Mouse (Mus musculus) heart, postnatal 10 days (tissue): ENCODE results near the gene Mafb. TPM values are rescaled to one million over a fixed set of nuclear protein-coding genes. Genes with fewer than 3 reads are reported as not detected.
A peak's percentile ranks its signal among the peaks of the same experiment; 100 is the strongest.

ENCODE experiments used
- DNase-seq, 2 experiments: peaks; one replicate each; pipeline ENCODE4 v3.0.0; 2021
- intact Hi-C: fragments of 180-260 bp; cut with DNase I; formaldehyde crosslinking; loops from one replicate; pipeline ENCODE4 v1.15.1; 2025
- total RNA-seq, 2 experiments: library from RNA; stranded (reverse); gene quantifications; 2 replicates each; pipeline ENCODE4 v1.2.3; 2021

Gene Mafb
- total RNA-seq, 2 experiments from 2014 or later = 11.2 to 12.1 TPM

GRCm38 (mm10) chr2:160334111-160334661 is 32.7 kb downstream of the Mafb start, which contains the start of gene Gm826:
Gene Gm826 (minus strand): TSS chr2:160334162.
- peak; percentile 64 for DNase-seq
- intact Hi-C loops = no loop called here

- intact Hi-C loops = no loop called here
- no peak for DNase-seq
Measured at GRCm38 (mm10) chr2:160332516-160333325, 34.1 kb downstream of the Mafb start.

GRCm38 (mm10) chr2:160328886-160329285 is 38.0 kb downstream of the Mafb start:
- intact Hi-C loops = no loop called here
- DNase-seq = no peak

GRCm38 (mm10) chr2:160327716-160328115 is 39.1 kb downstream of the Mafb start:
- intact Hi-C loops = no loop called here
- no peak for DNase-seq

DNA sequence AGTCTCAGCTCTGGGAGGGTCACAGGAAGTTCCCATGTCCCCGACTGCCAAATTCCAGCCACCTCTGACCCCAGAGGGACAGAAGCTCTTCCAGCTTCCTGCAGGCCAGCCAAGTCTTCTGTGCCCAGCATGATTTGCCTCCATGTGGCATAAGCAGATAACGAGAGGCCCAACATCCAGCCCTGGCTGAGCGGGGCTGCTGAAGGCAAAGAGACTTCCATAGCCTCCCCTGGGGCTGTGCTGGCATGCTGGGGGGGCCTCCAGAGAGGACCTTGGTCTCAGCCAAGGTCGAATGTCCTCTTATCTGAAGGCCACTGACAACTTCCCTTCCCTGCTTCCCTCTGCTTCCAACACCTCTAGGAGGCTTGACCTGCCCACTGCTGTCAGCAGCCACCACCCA is 39.7 kb downstream of the Mafb start:
- intact Hi-C loops = no loop called here

GRCm38 (mm10) chr2:160325105-160325644 is 41.7 kb downstream of the Mafb start:
- intact Hi-C loops = no loop called here
- DNase-seq = no peak

More for the DNA sequence above, 39.7 kb downstream of the Mafb start:
- peak; percentile 67 for DNase-seq

- peak in 1 of 2 experiments; percentile 36 for DNase-seq
- intact Hi-C loops = no loop called here
Measured at GRCm38 (mm10) chr2:160321829-160322228, 45.0 kb downstream of the Mafb start.

- no peak for DNase-seq
Measured at GRCm38 (mm10) chr2:160318255-160318654, 48.6 kb downstream of the Mafb start.

More at GRCm38 (mm10) chr2:160318255-160318654, 48.6 kb downstream of the Mafb start:
- intact Hi-C loops = no loop called here

Other genes starting within 250 kb of the Mafb start
- gene Gm826, start 32.9 kb downstream of the Mafb start, total RNA-seq = 1 to 10 TPM; 6.1 to 6.2 TPM